Mouse (Mus musculus): Measurements from ENCODE around the gene Zfp580.
A peak's percentile ranks its signal among the peaks of the same experiment; 100 is the strongest.
"Not testable (repeated sequence)": the region's sequence is repeated elsewhere in the genome, so short reads cannot be mapped to it uniquely, and the experiment has no call there.

Gene Zfp580

GRCm38 (mm10) chr7:5074984-5075383 lies 23.6 kb downstream of the Zfp580 start:
- no peak for DNase-seq

GRCm38 (mm10) chr7:5076931-5077330 lies 25.6 kb downstream of the Zfp580 start:
- no peak for DNase-seq

- not testable (repeated sequence) for DNase-seq
These were observed 28.1 kb downstream of the Zfp580 start for GRCm38 (mm10) chr7:5079365-5080009.

GRCm38 (mm10) chr7:5080010-5080751 lies 28.8 kb downstream of the Zfp580 start, which contains the start of gene Epn1:
Epn1 (plus strand) TSS chr7:5080235.
- DNase-seq = peak; percentile 98

GRCm38 (mm10) chr7:5080815-5081214 lies 29.5 kb downstream of the Zfp580 start:
- no peak for DNase-seq

GRCm38 (mm10) chr7:5081241-5081640 lies 29.9 kb downstream of the Zfp580 start:
- DNase-seq = no peak

GRCm38 (mm10) chr7:5081939-5082338 lies 30.6 kb downstream of the Zfp580 start:
- no peak for DNase-seq

- no peak for DNase-seq
These were observed 32.2 kb downstream of the Zfp580 start for GRCm38 (mm10) chr7:5083325-5084105.

- no peak for DNase-seq
These were observed 34.2 kb downstream of the Zfp580 start for GRCm38 (mm10) chr7:5085512-5085911.

GRCm38 (mm10) chr7:5086921-5087440 lies 35.6 kb downstream of the Zfp580 start:
- DNase-seq = no peak

- DNase-seq = no peak
These were observed 36.5 kb downstream of the Zfp580 start for GRCm38 (mm10) chr7:5087886-5088285.

GRCm38 (mm10) chr7:5089853-5090252 lies 38.5 kb downstream of the Zfp580 start:
- peak; percentile 44 for DNase-seq

- DNase-seq = peak; percentile 42
These were observed 39.8 kb downstream of the Zfp580 start for GRCm38 (mm10) chr7:5091008-5091728.

GRCm38 (mm10) chr7:5092381-5092780 lies 41.0 kb downstream of the Zfp580 start:
- no peak for DNase-seq

GRCm38 (mm10) chr7:5092831-5093510 lies 41.6 kb downstream of the Zfp580 start:
- DNase-seq = no peak

- no peak for DNase-seq
These were observed 47.4 kb downstream of the Zfp580 start for GRCm38 (mm10) chr7:5098769-5099168.

- no peak for DNase-seq
These were observed 48.5 kb downstream of the Zfp580 start for GRCm38 (mm10) chr7:5099796-5100195.

GRCm38 (mm10) chr7:5101066-5101663 lies 49.8 kb downstream of the Zfp580 start:
- DNase-seq = no peak

- no peak for DNase-seq
These were observed 51.2 kb downstream of the Zfp580 start for GRCm38 (mm10) chr7:5102564-5102963.

Data from right cerebral cortex, postnatal 25 days (tissue).